Mouse (Mus musculus) T-helper 2 cell (primary cell): ENCODE data around the gene Il17rd.

Source experiments
- in situ Hi-C: fragments of 300-600 bp; cut with MboI, MseI; formaldehyde crosslinking; loops from one replicate; pipeline ENCODE4 v1.15.1; 2025; ENCODE audit warnings: high pct_unique_total_duplicates

The Il17rd gene

DNA sequence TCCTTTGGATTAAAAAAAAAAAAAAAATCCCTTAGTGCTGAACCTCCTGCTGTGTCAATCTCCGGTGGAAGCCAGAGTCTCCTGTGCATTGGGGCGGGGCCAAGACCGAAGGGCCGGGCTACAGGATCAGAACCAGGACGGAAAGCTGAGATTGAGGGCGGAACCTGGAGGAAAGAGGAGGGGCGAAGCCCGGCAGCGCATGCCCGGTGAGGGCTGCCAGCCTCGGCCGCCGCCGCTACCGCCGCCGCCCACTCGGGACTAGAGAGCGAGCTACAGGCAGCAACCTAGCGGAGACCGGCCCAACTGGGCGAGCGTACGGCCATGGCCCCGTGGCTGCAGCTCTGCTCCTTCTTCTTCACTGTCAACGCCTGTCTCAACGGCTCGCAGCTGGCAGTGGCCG lies at the start of gene Il17rd:
Gene Il17rd, plus strand, starts transcription at position 159 of the 400 bp plus-strand sequence.
- in situ Hi-C loops, result no loop called here

DNA sequence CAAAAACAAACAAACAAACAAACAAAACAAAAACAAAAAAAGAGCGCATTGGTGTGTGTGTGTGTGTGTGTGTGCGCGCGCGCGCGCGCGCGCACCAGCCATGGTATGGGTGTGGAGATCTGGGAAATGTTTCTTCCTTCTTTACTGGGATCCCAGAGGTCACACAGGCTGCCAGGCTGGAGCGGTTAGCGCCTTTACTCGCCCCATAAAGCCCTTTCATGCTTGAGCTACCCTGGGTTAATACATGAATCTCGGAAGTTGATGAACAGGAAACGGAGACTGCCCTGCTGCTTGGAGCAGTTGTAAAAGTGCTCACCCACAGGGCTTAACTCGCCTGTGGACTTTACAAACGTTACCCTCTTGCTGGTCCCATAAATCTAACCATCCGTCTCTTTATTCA lies 47.1 kb upstream of the Il17rd start:
- in situ Hi-C loops, result loop anchor here (25.0 kb wide), 1 partner anchor 304 kb away; the partner anchor contains the start of gene Dnah12

DNA sequence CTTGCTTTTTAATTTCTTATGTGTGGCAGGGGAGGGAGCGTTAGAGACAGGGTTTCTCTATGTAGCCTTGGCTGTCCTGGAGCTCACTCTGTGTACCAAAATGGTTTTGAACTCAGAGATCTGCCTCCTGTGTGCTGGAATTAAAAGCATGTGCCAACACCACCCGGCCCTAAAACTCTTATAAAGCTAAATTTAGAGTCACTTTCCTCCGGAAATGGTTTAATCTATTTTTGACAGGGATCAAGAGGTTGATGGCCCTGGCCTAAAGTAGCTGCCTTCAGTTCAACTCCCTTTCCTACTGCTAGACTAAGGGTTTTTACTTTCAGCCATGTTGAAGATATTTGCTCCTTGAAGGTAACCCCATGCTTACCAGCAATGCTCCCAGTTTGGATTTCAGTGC lies 45.3 kb upstream of the Il17rd start:
- in situ Hi-C loops, result loop anchor here (25.0 kb wide), 1 partner anchor 306 kb away; the partner anchor contains the start of gene Dnah12

DNA sequence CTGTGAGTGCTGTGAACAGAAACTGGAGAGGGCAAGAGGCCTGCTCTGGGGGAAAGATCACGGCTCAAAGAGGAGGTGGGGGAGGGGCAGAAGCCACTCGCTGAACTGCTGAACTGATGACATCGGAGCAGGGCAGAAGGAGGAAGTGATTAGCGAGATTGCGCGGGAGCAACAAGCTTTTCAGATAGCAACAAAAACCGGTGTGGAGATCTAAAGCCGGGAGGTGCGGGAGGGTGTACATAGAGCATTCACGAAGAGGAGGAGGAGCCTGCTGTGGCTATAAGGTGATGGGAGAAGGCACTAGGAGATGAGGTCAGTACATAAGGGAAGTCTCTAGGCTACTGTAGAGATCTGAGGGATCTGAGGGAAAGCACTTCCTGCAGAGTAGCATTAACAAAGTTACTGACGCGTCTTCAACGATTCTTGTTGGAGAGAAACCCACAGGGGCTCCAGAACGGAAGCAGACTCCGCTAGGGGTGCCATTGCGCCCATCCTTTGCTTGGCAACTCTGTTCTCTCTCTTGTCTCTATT lies 44.5 kb upstream of the Il17rd start, which contains the start of gene Hesx1:
Gene Hesx1, plus strand, starts transcription at position 206 of the 531 bp plus-strand sequence.
- in situ Hi-C loops, result loop anchor here (25.0 kb wide), 1 partner anchor 307 kb away; the partner anchor contains the start of gene Dnah12

DNA sequence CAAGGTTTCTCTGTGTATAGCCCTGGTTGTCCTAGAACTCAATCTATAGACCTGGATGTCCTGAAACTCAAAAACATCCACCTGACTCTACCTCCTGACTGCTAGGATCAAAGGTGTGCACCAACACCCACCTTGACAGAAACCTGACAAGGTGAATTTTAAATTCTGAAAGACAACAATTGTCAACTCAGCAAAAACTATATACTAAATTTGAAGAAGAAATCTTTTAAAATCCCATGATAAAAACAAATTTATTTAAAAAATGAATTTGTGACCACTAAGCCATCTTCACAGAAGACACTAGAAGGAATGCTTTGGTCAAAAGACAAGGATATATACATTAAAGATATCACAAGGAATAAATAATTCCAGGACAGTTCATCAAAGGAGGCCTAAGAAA lies 42.5 kb upstream of the Il17rd start:
- in situ Hi-C loops, result loop anchor here (25.0 kb wide), 1 partner anchor 309 kb away; the partner anchor contains the start of gene Dnah12

DNA sequence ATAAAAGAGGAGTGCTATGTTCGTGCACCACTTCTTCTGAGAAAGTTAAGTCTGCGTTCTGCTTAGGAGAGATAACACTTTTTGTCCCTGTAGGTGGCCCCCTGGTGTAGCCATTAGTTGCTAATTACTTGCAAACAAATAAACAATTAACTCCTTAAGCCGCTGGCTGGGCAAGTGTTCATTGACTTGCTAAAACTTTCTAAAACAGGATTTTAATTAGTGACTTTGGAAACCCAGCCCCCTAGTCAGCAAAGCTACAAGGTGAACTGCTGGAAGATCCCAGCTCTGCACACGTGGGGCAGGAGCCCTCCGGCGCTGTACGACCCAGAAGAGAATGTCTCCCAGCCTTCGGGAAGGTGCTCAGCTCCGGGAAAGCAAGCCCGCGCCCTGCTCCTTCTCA lies 38.4 kb upstream of the Il17rd start:
- in situ Hi-C loops, result loop anchor here (10.0 kb wide), 1 partner anchor 174 kb away; no protein-coding TSS in a partner anchor

DNA sequence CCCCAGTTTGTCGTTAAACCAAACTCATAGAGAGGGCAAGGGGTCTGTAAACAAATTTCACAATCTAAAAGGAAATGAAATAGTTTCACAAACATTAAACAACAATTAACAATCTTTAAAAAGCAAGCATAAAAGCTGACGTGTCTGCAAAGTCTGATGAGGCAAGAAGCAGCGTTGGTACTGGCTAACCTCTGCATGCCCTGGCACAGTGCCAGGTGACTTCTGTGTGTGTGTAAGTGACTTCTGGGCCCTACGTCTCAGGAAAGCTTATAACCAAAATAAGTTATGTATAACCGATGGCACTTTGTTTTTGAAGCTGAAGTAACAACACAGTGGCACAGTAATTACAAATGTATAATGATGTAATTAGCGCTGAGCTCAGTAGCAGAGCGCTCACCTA lies 33.8 kb upstream of the Il17rd start:
- in situ Hi-C loops, result loop anchor here (10.0 kb wide), 1 partner anchor 170 kb away; no protein-coding TSS in a partner anchor

DNA sequence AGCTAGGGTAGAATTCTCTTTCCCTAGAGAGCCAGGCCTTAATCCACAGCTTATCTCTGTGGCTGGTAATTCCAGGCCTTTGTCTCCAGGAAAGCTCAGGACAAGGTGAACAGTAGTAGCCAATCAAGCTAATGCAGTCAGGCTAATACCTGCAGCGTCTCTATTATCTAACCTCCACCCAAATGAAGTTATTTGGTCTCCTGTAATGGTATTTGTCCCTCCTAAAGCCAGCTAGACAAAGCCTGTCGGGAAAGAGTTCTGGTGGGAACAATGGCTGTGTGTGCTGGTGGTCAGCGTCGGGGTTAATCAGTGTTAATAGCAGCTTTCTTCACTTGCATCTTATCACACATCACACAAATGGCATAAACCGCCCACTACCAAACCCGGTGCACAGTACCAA lies 32.8 kb upstream of the Il17rd start:
- in situ Hi-C loops, result loop anchor here (10.0 kb wide), 1 partner anchor 169 kb away; no protein-coding TSS in a partner anchor

DNA sequence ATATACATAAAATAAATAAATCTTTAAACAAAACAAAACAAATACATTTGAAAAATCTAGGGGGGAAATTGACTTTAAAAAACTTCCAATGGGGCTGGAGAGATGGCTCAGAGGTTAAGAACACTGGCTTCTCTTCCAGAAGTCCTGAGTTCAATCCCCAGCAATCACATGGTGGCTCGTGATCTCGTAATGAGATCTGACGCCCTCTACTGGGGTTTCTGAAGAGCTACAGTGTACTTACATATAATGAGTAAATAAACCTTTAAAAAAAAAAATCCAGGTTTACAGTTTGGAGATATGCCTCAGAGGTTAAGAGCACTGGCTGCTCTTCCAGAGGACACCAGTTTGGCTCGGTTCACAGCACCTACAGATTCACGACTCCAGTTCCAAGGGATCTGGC lies 27.2 kb upstream of the Il17rd start:
- in situ Hi-C loops, result no loop called here

DNA sequence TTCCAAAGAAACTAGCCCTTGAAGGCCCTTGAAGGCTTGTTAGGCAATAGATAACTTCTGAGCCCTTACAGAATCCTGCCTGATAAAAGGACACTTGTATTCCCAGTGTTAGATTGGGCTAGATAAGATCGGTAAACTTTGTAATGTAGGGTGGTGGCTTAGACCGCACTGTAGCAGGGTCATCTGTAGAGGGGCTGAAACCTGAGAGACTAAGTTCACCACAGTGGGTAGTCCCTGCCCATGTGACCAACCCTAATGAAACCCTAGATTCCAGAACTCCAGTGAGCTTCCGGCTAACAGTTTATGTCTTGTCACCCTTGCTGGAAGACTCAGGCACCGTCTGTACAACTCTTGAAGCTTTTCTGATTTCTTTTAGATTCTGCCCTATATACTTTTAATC lies 25.1 kb upstream of the Il17rd start:
- in situ Hi-C loops, result no loop called here

DNA sequence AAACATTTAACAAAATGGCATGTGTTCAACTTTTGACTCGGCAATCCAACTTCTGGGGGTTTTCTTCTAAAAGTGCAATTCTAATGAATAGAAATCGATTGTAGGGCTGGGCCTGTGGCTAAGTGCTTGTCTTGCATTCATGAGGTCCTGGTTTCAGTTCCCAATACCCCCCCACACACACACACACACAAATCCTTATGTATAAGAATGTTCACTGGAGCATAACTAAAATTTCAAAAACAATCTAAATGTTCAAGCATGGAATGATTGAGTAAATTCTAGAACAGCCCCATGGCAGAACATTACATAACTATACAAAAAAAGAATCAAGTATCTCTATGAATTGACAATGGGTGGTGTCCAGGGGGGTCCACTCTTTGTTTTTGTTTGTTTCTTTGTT lies 20.8 kb upstream of the Il17rd start:
- in situ Hi-C loops, result no loop called here

DNA sequence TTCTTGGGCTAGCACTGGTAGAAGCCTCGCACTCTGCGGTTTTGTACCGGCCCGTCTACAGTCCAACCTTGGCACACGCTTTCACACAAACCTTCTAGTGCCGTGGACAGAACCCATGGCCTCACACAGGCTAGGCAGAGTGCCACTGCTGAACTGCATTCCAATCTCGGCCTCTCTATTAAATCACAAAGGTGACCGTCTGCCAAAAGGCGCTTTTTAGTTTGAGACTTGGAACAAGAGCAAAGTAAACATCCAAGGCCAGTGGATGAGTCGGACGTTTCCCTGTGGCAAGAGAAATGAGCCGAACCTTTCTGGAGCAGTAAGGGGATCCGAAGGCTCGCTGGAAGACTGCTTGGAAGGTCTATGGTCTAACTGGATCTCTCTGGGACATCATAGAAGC lies 18.9 kb upstream of the Il17rd start:
- in situ Hi-C loops, result no loop called here

DNA sequence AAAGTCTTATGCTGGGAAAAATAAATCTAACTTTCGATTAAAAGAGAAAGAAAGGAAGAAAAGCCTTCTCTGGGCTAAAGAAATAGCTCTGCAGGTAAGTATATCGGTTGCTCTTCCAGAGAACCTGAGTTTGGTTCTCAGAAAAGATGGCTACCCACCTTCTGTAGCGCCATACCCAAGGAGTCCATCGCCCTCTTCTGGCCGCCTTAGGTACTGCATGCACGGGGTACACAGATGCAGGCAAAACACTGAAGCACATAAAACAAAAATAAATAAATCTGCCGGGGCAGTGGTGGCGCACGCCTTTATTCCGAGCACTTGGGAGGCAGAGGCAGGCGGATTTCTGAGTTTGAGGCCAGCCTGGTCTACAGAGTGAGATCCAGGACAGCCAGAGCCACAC lies 15.9 kb upstream of the Il17rd start:
- in situ Hi-C loops, result no loop called here

DNA sequence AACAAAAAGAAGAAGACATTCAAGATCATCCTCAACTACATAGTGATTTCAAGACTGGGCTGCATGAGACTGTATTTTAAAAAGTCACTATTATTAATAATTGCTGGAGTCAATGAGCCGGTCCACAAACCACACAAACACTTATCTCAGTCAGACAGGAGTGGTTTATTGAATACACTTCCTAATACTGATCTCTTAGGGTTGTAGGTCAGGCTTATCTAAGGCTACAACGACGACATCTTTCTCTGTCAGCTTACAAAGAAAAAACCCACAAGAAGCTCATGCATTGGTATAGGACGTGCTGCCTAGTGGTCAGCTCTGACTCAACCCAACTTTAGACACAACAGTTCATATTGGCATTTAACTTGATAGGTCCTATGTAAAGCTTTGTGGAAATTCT lies 14.1 kb upstream of the Il17rd start:
- in situ Hi-C loops, result no loop called here

DNA sequence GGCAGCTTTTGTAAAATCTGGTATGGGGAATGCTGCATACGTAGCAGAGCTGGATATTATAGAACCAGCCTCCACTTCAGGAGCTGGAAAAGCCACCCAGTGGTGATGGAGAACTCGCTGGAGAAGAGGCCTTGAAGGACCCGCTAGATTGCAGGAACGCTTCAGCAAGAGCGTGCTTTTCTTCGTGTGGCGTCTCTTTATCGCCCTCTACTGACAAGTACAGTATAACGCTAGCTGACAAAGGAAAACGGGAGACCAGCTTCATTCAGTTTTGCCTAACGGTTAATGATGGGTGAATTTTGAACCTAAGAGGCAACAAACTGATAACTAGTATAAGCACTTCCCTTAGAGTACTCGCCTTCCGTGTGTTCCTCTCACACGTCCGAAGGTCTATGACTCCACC lies 9.0 kb upstream of the Il17rd start:
- in situ Hi-C loops, result loop anchor here (5.0 kb wide), 1 partner anchor 58 kb away; no protein-coding TSS in a partner anchor

DNA sequence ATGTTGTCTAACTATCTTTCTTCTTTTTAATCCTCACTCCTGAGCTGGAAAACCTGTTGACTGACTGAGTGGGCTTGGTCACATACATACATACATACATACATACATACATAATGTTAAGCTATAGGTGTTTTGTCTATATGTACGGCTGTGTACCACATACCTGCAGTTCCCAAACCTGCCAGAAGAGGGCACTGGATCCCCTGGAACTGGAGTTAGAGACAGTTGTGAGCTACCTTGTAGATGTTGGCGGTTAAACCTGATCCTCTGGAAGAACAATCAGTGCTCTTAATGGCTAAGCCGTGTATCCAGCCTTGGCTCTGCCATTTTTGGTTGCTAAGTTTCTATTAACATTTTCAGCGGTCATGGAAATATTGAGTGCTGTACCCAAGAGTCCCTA lies 7.6 kb upstream of the Il17rd start:
- in situ Hi-C loops, result loop anchor here (5.0 kb wide), 1 partner anchor 56 kb away; no protein-coding TSS in a partner anchor

DNA sequence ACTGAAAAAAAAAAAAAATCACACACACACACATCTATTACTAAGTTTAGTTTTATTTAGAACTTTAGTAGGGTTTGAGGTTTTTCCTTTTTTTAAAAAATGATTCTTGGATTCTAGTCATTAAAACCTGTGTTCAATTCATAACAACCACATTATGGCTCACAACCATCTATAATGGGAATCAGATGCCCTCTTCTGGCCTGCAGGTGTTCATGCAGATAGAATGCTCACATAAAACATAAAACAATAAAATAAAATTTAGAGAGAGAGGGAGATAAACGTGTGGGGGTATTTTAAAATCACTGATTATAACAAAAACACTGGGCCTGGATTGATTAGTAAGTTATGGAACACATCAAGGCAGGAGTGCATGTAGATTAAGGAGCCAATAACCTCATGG lies 1.2 kb upstream of the Il17rd start:
- in situ Hi-C loops, result no loop called here

DNA sequence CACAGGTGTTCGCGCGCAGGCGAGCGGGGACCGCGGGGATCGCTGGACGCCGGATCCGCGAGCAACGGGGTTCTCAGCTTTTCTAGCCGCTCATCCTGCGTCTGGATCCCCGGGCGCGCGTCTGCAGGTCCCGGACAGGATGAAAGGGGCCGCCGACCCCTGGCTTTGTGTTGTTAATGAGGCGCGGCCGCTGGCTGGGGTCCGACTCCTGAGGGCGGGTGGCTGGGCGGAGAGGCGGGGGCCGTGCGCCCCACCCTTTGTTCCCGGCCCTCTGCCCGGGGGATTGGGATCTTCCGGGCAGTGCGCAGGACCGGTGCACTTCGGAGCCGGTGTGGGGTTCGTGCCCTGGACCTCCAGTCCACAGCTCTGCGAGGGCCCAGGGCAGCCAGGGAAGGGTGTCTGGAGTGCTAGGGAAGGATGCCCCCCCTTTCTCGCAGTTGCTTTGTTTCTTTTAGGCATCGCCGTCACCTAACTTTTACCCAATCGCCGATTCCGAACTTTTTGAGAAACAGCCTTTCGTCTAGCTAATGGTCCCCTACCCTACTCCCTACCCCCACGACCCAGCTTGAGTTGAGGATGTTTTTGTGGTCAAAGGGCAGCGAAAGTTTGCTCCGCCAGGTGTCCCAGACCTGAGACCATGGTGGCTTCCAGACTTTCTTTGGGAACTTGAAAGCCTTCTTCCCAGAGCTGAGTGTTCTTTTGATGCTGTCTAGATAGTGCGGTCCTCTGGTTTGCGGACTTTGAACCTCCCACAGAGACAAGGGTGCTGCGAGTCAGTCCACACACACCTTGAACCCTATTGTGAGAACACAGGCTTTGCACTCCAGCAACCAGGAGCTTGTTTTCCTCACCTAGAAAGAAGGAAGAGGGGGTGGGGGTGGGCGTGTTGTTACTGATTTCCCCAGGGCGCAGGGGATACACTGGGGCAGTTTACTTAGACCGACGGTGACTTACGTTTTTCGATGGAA lies 824 bp downstream of the Il17rd start:
- in situ Hi-C loops, result loop anchor here (10.0 kb wide), 1 partner anchor 375 kb away; no protein-coding TSS in a partner anchor

DNA sequence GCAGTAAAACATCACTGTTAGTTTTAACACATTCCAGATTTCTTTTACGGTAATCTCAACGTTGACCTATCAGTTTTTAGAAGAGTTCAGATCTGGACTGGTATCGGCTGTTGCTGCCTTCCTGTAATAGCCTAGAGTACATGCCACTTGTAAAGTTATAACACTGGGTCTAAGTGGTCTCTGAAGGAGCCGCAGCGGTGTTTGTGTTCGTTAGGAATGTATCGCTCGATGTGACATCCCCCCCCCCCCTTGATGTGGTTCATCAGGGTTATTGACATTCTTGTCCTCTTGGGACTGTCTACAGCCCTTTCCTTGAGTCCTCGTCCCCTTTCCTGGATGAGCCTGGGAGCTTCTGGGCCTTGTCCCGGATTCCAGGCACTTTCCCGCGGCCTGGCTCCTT lies 1.7 kb downstream of the Il17rd start:
- in situ Hi-C loops, result loop anchor here (10.0 kb wide), 1 partner anchor 374 kb away; no protein-coding TSS in a partner anchor

DNA sequence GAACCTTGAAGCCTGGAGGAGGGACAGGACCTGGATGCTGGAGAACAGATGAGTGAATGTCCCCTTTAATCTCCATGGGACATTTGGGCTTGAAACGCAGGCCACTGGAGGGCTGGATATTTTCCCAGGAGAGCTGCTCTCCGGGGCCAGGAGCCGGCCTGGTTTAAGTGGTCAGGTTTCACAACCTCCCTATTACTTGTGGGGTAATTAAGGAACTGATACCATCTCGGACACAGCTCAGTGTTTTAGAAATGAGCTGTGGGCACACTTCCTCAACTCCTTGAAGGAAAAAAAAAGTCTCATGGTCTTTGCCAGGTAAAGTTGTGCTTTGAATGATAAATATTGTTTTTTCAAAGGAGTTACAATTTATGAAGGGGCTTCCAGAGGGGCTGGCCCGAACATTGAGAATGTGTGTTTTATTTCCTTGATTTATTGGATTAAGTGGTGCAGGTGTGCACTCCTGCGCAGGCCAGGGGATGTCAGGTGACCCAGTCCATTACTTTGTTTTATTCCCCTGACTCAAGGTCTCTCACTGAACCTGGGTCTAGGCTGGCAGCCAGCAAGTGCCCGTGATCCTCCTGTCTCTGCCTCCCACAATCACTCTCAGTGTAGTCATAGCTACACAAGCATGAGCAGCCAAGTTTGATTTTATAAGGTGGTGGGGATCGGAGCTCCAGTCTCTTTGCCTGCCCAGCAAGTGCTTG lies 3.7 kb downstream of the Il17rd start:
- in situ Hi-C loops, result loop anchor here (10.0 kb wide), 1 partner anchor 372 kb away; no protein-coding TSS in a partner anchor

DNA sequence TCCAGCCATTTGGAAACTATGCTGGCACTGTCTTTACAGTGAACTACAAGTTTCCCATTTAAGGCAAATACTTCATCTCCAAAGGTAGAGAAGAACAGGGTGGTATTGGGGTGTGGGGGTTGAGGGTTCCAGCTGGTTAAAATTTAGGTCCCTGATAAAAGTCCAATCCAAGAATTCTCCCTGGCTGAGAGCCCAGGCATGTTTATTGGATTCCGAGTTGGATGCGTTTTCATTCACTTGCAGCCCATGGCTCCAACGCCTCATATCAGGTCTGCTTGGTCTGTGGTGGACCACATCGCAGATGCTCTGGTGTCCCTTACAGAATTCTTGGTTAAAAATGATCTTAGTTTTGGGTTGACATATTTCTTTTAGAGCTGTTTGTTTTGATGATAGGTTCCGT lies 4.7 kb downstream of the Il17rd start:
- in situ Hi-C loops, result loop anchor here (10.0 kb wide), 1 partner anchor 371 kb away; no protein-coding TSS in a partner anchor
